Mouse (Mus musculus): ENCODE measurements around the gene Usp6nl. TPM values are rescaled to one million over a fixed set of nuclear protein-coding genes. Genes with fewer than 3 reads are reported as not detected.

Usp6nl gene
- total RNA-seq, 2 experiments from 2014 or later: 18.0 to 26.6 TPM

- ATAC-seq (replicated peaks; ENCODE audit: low FRiP score, poor library complexity, severe bottlenecking): peak; percentile 59; the same call in 1 of the 2 replicates
Observed at GRCm38 (mm10) chr2:6366521-6366928, 44.1 kb downstream of the Usp6nl start.

GRCm38 (mm10) chr2:6366973-6367372 is 44.5 kb downstream of the Usp6nl start:
- ATAC-seq (replicated peaks; ENCODE audit: low FRiP score, poor library complexity, severe bottlenecking): no peak

GRCm38 (mm10) chr2:6367497-6367896 is 45.0 kb downstream of the Usp6nl start:
- ATAC-seq (replicated peaks; ENCODE audit: low FRiP score, poor library complexity, severe bottlenecking): 0 out of 2 replicates have a peak, but pooled peaks have one; percentile 48

- no peak for ATAC-seq (replicated peaks; ENCODE audit: low FRiP score, poor library complexity, severe bottlenecking)
Observed at GRCm38 (mm10) chr2:6374216-6374615, 51.7 kb downstream of the Usp6nl start.

- no peak for ATAC-seq (replicated peaks; ENCODE audit: low FRiP score, poor library complexity, severe bottlenecking)
Observed at GRCm38 (mm10) chr2:6376071-6376470, 53.6 kb downstream of the Usp6nl start.

GRCm38 (mm10) chr2:6376941-6377340 is 54.5 kb downstream of the Usp6nl start:
- no peak for ATAC-seq (replicated peaks; ENCODE audit: low FRiP score, poor library complexity, severe bottlenecking)

- ATAC-seq (replicated peaks; ENCODE audit: low FRiP score, poor library complexity, severe bottlenecking): peak; percentile 62; the same call in 1 of the 2 replicates
Observed at GRCm38 (mm10) chr2:6378590-6379205, 56.2 kb downstream of the Usp6nl start.

GRCm38 (mm10) chr2:6379731-6380212 is 57.3 kb downstream of the Usp6nl start:
- no peak for ATAC-seq (replicated peaks; ENCODE audit: low FRiP score, poor library complexity, severe bottlenecking)

GRCm38 (mm10) chr2:6380401-6380800 is 57.9 kb downstream of the Usp6nl start:
- no peak for ATAC-seq (replicated peaks; ENCODE audit: low FRiP score, poor library complexity, severe bottlenecking)

- ATAC-seq (replicated peaks; ENCODE audit: low FRiP score, poor library complexity, severe bottlenecking): no peak
Observed at GRCm38 (mm10) chr2:6384407-6385146, 62.1 kb downstream of the Usp6nl start.

- ATAC-seq (replicated peaks; ENCODE audit: low FRiP score, poor library complexity, severe bottlenecking): no peak
Observed at GRCm38 (mm10) chr2:6389162-6389561, 66.7 kb downstream of the Usp6nl start.

- no peak for ATAC-seq (replicated peaks; ENCODE audit: low FRiP score, poor library complexity, severe bottlenecking)
Observed at GRCm38 (mm10) chr2:6391261-6391660, 68.8 kb downstream of the Usp6nl start.

- ATAC-seq (replicated peaks; ENCODE audit: low FRiP score, poor library complexity, severe bottlenecking): 0 out of 2 replicates have a peak, but pooled peaks have one; percentile 54
Observed at GRCm38 (mm10) chr2:6391940-6392339, 69.5 kb downstream of the Usp6nl start.

GRCm38 (mm10) chr2:6395851-6396625 is 73.6 kb downstream of the Usp6nl start:
- no peak for ATAC-seq (replicated peaks; ENCODE audit: low FRiP score, poor library complexity, severe bottlenecking)

- no peak for ATAC-seq (replicated peaks; ENCODE audit: low FRiP score, poor library complexity, severe bottlenecking)
Observed at GRCm38 (mm10) chr2:6396626-6397146, 74.2 kb downstream of the Usp6nl start.

GRCm38 (mm10) chr2:6397166-6397565 is 74.7 kb downstream of the Usp6nl start:
- no peak for ATAC-seq (replicated peaks; ENCODE audit: low FRiP score, poor library complexity, severe bottlenecking)

- no peak for ATAC-seq (replicated peaks; ENCODE audit: low FRiP score, poor library complexity, severe bottlenecking)
Observed at GRCm38 (mm10) chr2:6398826-6399225, 76.4 kb downstream of the Usp6nl start.

- ATAC-seq (replicated peaks; ENCODE audit: low FRiP score, poor library complexity, severe bottlenecking): no peak
Observed at GRCm38 (mm10) chr2:6401039-6401438, 78.6 kb downstream of the Usp6nl start.

- ATAC-seq (replicated peaks; ENCODE audit: low FRiP score, poor library complexity, severe bottlenecking): no peak
Observed at GRCm38 (mm10) chr2:6403375-6403774, 80.9 kb downstream of the Usp6nl start.

- ATAC-seq (replicated peaks; ENCODE audit: low FRiP score, poor library complexity, severe bottlenecking): no peak
Observed at GRCm38 (mm10) chr2:6403991-6404390, 81.5 kb downstream of the Usp6nl start.
